Mouse (Mus musculus): ENCODE data around the gene Micall1.

DNA sequence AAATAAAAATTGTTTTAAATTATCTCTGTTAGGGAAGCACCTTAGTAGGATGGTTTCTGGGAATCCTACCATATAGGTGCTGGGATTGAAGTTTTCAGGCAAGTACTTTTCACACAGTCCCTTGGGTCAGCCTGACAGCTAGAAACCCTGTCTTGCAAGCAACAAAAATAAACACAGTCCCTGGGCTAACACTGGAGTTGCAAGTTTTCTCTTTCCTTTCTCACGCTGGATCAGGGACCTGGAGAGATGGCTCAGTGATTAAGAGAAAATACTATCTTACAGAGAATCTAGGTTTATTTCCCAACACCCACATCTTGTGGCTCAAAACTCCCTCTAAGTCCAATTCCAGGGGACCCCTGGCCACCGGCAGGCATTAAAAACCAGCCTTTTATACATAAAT, 11.6 kb upstream of the Micall1 start:
- TF ChIP-seq CTCF (IDR thresholded peaks at IDR 0.05) (no peak), EP300 (IDR thresholded peaks at IDR 0.05; ENCODE audit: insufficient read depth, low read depth, low read length) (no peak)
